Mouse (Mus musculus) stomach, embryonic 14.5 days (tissue): ENCODE results near the gene A930017K11Rik. TPM values are rescaled to one million over a fixed set of nuclear protein-coding genes. Genes with fewer than 3 reads are reported as not detected.

Experiments
- ATAC-seq: fragments of 200-750 bp; cut with Nextera tagmentation; 2 replicates; pipeline ENCODE4 v1.8.0; 2017; ENCODE audit warnings: low read depth, moderate TSS enrichment; ENCODE audit not compliant: insufficient number of reproducible peaks, insufficient read depth, low FRiP score
- H3K27ac ChIP-seq: fragments of 300-500 bp; sonication (generic); 2 replicates; pipeline ENCODE4 v1.5.1; 2014; ENCODE audit warnings: mild to moderate bottlenecking, low read length, moderate library complexity, mixed read lengths
- H3K27me3 ChIP-seq: fragments of 300-500 bp; sonication (generic); 2 replicates; pipeline ENCODE4 v1.6.1; 2014; ENCODE audit warnings: low read length, control low read depth, mixed read lengths; ENCODE audit not compliant: control insufficient read depth, insufficient read depth
- H3K36me3 ChIP-seq: fragments of 300-500 bp; sonication (generic); 2 replicates; pipeline ENCODE4 v1.6.1; 2014; ENCODE audit warnings: mild to moderate bottlenecking, control low read depth, low read length, moderate library complexity, mixed read lengths; ENCODE audit not compliant: control insufficient read depth, insufficient read depth
- H3K4me1 ChIP-seq: fragments of 300-500 bp; sonication (generic); 2 replicates; pipeline ENCODE4 v1.6.1; 2014; ENCODE audit warnings: low read length, control low read depth, mixed read lengths; ENCODE audit not compliant: control insufficient read depth, insufficient read depth
- H3K4me2 ChIP-seq: fragments of 300-500 bp; sonication (generic); replicated peaks from 2 replicates; pipeline ENCODE4 v1.6.1; 2014; ENCODE audit warnings: low read depth, low read length, control low read depth
- H3K4me3 ChIP-seq: fragments of 300-500 bp; sonication (generic); 2 replicates; pipeline ENCODE4 v1.5.1; 2014; ENCODE audit warnings: low read depth, low read length, control low read depth
- H3K9ac ChIP-seq: fragments of 300-500 bp; sonication (generic); replicated peaks from 2 replicates; pipeline ENCODE4 v1.6.1; 2014; ENCODE audit warnings: low read depth, mild to moderate bottlenecking, control low read depth, low read length, moderate library complexity, mixed read lengths
- H3K9me3 ChIP-seq: fragments of 300-500 bp; sonication (generic); 2 replicates; pipeline ENCODE4 v1.6.1; 2016; ENCODE audit warnings: low read depth, low read length, control low read depth; ENCODE audit not compliant: control insufficient read depth
- WGBS: fragments of 180-500 bp; shearing (Covaris S2); extraction: QIAGEN DNeasy Blood & Tissue Kit; methylation state at CpG from one replicate; pipeline ENCODE4 v1.1.7; 2014; 5-methylcytosine and 5-hydroxymethylcytosine counted together
- polyA plus RNA-seq: library from polyadenylated mRNA; unstranded; fragments of >200 nt; fragmentation: Nextera tagmentation; extraction: Ambion mirVana; gene quantifications from 2 replicates; pipeline ENCODE4 v1.2.1, GENCODE M21; 2014

Gene A930017K11Rik
- polyA plus RNA-seq, 1 experiment from 2014 or later = 0.41 TPM

DNA sequence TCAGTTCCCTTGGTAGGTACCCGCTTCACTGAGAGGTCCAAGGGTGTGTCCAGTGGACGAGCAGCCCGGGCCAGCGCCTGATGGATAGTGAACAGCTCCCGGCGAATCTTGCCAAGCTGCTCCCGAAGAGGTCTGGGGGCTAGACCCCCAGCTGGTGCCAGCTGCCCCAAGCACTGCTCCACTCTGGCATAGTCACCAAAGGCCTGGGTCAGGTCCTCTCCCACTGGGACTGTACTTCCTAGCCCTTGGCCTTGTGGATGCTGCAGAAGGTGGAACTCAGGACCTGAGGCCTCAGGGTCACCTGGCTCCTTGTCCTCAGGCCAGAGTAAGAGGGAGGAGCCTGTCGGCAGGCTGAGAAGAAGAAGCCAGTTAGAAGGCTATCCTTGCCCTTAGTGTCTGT lies 5.5 kb downstream of the A930017K11Rik start:
- Histone ChIP-seq H3K4me1 (peaks cover 7% of the 10 kb centered on the region; the same call in 1 of the 2 replicates), H3K4me2 (no peak overlapping the region), H3K27me3 (peaks cover 13% of the 10 kb centered on the region), H3K4me3 (no peak overlapping the region), H3K9ac (no peak overlapping the region), H3K9me3 (no peaks in the 10 kb centered on the region), H3K27ac (no peak overlapping the region), H3K36me3 (no peaks in the 10 kb centered on the region)
- no peak for ATAC-seq
- WGBS = 81% methylated on average over 8 of the region's 8 CpGs

DNA sequence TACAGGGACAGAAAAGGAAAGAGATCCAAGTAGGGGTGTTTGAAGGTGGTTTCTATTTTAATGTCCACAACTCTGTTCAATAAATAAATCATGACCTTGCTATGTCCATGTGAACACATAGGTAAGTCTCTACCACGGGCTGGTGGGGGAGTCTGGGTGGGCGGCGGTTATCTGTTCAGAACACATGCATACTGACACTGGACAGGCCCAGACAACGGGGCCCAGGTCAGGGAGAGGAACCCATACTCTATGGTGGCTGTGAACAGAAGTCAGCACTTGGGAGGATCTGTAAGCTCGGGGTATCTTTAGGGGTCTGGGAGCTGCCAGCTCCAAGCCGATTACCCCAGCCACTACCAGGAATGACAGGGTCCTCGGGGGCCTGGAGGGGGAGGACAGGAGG lies 6.0 kb downstream of the A930017K11Rik start:
- Histone ChIP-seq H3K27me3 (peaks cover 10% of the 10 kb centered on the region), H3K4me1 (peaks cover 4% of the 10 kb centered on the region; the same call in 1 of the 2 replicates), H3K27ac (no peak overlapping the region), H3K36me3 (no peaks in the 10 kb centered on the region), H3K9ac (no peak overlapping the region), H3K4me2 (no peak overlapping the region), H3K4me3 (no peak overlapping the region), H3K9me3 (no peaks in the 10 kb centered on the region)
- 76% methylated on average over 7 of the region's 7 CpGs for WGBS
- ATAC-seq = no peak

DNA sequence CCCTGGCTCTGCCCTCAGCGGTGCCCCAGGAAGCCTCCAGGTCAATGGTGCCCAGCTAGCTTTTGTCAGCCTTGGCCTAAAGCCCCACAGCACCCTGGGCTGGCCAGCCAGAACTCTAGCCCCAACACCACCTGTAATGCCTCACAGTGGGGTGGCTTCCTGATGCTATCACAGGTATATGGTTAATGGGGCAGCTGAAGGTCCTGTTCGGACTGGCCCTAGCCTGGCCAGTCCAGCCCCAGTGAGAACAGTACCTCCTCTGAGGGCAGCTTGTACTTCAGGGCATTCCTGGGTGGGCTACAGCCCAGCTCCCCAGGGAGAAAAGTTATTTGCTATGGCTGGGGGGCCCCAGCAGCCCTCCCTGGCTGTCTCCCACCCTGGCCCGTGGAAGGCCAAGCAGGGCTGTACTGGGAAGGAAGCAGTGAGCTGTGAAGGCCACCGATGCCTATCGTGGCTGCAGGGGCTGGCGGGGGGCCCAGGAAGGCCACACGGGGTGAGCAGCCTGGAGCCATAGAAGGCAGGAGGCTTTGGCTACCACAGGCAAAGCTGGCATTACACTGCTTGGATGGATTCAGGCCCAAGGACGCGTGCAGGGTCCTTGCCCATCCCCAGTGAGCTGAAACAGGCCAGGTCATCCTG lies 6.7 kb downstream of the A930017K11Rik start:
- Histone ChIP-seq H3K27me3 (0 out of 2 replicates have a peak, but pooled peaks cover 5% of the 10 kb centered on the region), H3K9ac (no peak overlapping the region), H3K27ac (no peak overlapping the region), H3K36me3 (no peaks in the 10 kb centered on the region), H3K4me2 (no peak overlapping the region), H3K4me1 (peaks cover 6% of the 10 kb centered on the region; the same call in 1 of the 2 replicates), H3K4me3 (no peak overlapping the region), H3K9me3 (no peaks in the 10 kb centered on the region)
- ATAC-seq = no peak
- 69% methylated on average over 9 of the region's 9 CpGs for WGBS

DNA sequence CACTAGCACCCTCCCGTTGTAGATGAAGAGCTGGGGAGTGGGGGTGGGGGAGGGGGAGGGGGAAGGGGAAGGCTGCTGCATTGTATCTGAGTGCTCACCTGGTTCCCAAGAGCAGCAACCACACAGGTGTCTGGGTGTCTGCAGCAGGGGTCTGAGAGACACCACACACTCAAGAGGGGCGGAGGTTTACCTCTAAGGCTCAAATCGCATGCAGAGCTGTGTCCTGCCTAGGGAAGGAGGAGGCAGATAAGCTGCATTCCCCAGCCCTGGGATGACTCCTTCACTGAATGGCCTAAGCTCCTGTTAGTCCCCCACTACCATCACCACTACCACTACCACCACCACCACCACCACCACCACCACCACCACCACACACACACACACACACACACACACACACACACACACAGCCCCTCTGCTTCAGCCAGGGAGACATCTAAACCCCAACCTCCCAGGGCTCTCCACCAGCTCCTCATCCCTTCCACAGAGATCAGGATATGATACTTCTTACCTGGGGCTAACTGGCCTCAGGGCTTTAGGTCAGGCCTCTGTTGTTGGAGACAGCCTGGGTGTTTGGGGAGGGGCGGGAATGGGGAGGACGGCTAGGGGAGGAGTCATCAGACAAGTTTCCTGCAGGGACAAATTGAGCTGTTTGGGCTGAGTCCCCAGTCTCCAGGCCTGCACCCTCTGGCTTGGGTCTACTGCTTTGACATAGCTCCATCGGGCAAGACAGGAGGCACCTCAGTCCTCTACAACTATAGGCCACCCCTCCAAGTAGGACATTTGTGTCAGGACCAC lies 7.8 kb downstream of the A930017K11Rik start, which contains the start of the genes Pigq and Nhlrc4:
Pigq (minus strand) TSS at position 571 of the 798 bp plus-strand sequence.
Nhlrc4 (minus strand) TSS at position 596 of the 798 bp plus-strand sequence.
- no peaks in the 10 kb centered on the region for H3K36me3 ChIP-seq
- no peak within 1 kb of the TSS for H3K9ac ChIP-seq
- 61% methylated on average over 6 of the region's 6 CpGs for WGBS
- no peaks in the 10 kb centered on the region for H3K9me3 ChIP-seq
- H3K4me3 ChIP-seq = no peak within 1 kb of the TSS
- peaks cover 6% of the 10 kb centered on the region; the same call in 1 of the 2 replicates for H3K4me1 ChIP-seq
- no peak for ATAC-seq
- H3K4me2 ChIP-seq = no peak within 1 kb of the TSS
- H3K27me3 ChIP-seq = no peaks in the 10 kb centered on the region
- H3K27ac ChIP-seq = no peak within 1 kb of the TSS

DNA sequence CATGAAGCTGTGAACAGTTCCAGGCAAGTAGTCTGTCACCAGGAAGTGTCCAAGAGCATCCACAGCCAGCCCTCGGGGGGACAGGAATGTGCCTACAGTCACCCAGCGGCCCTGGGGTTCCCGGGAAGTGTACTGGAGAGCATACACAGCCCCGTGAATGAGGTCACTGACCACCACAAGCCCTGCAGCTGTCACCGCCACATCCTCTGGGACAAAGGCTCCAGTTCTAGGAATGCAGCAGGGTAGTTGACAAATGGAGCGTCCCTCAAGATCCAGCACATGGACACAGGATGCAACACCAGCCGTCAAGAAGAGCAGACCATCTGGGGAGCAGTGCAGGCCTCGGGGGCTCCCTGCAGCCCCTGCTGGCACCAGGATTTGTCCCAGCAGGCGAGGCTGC lies 8.6 kb downstream of the A930017K11Rik start:
- Histone ChIP-seq H3K4me3 (no peak overlapping the region), H3K9me3 (no peaks in the 10 kb centered on the region), H3K27me3 (no peaks in the 10 kb centered on the region), H3K36me3 (no peaks in the 10 kb centered on the region), H3K4me1 (peaks cover 6% of the 10 kb centered on the region; the same call in 1 of the 2 replicates), H3K27ac (no peak overlapping the region), H3K4me2 (no peak overlapping the region), H3K9ac (no peak overlapping the region)
- 74% methylated on average over 9 of the region's 9 CpGs for whole genome bisulfite sequencing
- ATAC-seq = no peak

DNA sequence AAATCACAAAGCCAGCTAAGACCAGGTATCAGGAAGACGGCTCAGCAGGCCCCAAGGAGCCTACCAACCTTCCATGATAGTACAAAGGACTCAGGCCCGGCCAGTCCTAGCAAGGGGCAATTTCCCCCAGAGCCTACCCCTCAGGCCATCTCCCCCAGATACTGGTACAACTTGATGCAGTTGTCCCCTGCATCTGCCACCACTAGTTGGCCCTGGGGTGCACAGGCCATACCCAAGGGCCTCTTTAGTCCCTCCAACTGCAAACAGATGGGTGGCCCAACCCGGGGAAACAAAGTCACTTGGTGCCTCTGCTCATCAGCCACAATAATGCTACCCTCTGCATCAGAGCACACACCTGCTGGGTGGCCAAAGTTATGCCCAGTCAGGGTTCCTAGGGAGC lies 9.1 kb downstream of the A930017K11Rik start:
- no peak overlapping the region for H3K9ac ChIP-seq
- H3K27me3 ChIP-seq = no peaks in the 10 kb centered on the region
- no peak overlapping the region for H3K4me3 ChIP-seq
- WGBS = 88% methylated on average over 3 of the region's 3 CpGs
- ATAC-seq = no peak
- peaks cover 6% of the 10 kb centered on the region; the same call in 1 of the 2 replicates for H3K4me1 ChIP-seq
- no peak overlapping the region for H3K27ac ChIP-seq
- H3K4me2 ChIP-seq = no peak overlapping the region
- no peaks in the 10 kb centered on the region; the same call in 1 of the 2 replicates for H3K36me3 ChIP-seq
- H3K9me3 ChIP-seq = no peaks in the 10 kb centered on the region

DNA sequence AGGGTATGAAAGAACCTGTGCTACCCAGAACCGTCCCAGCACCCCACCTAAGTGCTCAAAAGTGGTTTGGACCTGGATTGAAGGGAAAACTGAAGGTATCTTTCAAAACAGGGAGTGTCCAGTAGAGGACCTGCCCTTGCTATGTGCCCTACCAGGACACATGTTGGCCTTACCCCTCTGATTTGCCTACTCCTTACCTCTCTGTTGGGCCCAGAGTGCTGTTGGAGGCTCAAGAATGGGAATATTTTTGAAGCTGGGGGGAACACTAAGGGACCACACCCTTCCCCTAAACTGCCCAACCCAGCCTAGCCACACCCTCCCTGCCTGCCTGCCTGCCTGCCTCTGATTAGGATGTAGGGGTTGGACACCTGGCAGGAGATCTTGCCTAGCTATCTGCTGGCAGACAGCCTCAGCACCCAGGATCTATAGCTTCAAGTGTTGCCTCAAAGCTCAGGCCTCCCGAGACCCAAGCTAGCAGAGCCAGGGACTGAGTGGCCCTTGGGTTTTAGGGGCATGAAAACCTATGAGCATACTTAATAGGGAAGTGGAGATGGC lies 9.7 kb downstream of the A930017K11Rik start:
- Histone ChIP-seq H3K27ac (no peak overlapping the region), H3K4me3 (no peak overlapping the region), H3K4me2 (no peak overlapping the region), H3K36me3 (no peaks in the 10 kb centered on the region; the same call in 1 of the 2 replicates), H3K9ac (no peak overlapping the region), H3K9me3 (no peaks in the 10 kb centered on the region), H3K27me3 (no peaks in the 10 kb centered on the region), H3K4me1 (peaks cover 6% of the 10 kb centered on the region; the same call in 1 of the 2 replicates)
- WGBS = 82% methylated on average over 2 of the region's 2 CpGs
- ATAC-seq = peak; percentile 70; the same call in 1 of the 2 replicates

DNA sequence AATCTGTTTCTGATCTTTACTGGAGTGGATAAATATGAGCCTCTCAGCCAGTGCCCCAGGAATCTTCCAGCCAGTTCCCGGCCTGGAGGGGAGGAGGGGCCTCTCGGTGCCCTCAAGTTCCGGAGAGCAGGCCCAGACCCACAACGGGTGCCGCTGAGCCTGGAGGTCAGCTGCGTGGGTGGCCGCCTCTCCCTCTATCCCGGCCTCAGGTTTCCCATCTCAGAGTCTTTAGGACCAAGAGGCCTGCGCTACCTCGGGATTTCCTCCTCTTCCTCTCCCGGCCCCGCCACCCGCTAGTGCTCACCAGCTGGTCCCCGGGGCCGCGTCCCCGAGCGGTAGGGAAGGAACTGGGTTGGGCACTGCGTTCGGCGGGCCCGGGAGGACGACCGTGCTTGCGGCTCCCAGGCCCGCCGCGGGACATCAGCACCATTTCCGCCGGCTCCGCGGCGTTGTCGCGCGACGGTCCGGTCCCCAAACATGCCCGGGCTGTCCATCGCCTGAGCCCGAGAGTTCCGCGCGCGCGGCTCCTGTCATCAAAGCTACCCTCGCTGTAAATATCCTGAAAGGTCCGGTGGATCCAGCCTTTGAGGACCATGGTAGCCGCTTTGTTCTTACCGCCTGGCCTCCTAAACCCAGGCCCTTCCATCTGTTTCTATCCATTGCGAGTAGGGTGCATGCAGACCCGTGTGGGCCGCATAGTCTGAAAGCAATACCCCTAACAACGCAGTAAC lies 10.7 kb downstream of the A930017K11Rik start:
- ATAC-seq = peak; percentile 50
- 3% methylated on average over 53 of the region's 54 CpGs for WGBS

More for the DNA sequence above, 10.7 kb downstream of the A930017K11Rik start:
- H3K36me3 ChIP-seq = peaks cover 5% of the 10 kb centered on the region
- H3K4me2 ChIP-seq = peak overlapping the region; percentile 60
- peaks cover 6% of the 10 kb centered on the region; the same call in 1 of the 2 replicates for H3K4me1 ChIP-seq
- no peaks in the 10 kb centered on the region for H3K9me3 ChIP-seq
- H3K9ac ChIP-seq = peak overlapping the region; percentile 91
- no peaks in the 10 kb centered on the region for H3K27me3 ChIP-seq
- H3K4me3 ChIP-seq = peak overlapping the region; percentile 86
- peak overlapping the region; percentile 85 for H3K27ac ChIP-seq
